Mouse (Mus musculus) ES-Bruce4 (cell line): ENCODE data around the gene Hectd4. TPM values are rescaled to one million over a fixed set of nuclear protein-coding genes. Genes with fewer than 3 reads are reported as not detected.

Source experiments
- H3K27ac ChIP-seq: 2 replicates; pipeline ENCODE4 v1.5.1; 2012; ENCODE audit warnings: low read length, inconsistent platforms; ENCODE audit not compliant: insufficient read depth
- H3K27me3 ChIP-seq: 2 replicates; pipeline ENCODE4 v1.6.1; 2012; ENCODE audit warnings: mild to moderate bottlenecking, low read length, inconsistent platforms; ENCODE audit not compliant: control insufficient read depth, poor library complexity, insufficient read depth, severe bottlenecking
- H3K36me3 ChIP-seq: 2 replicates; pipeline ENCODE4 v1.6.1; 2012; ENCODE audit warnings: inconsistent platforms, mild to moderate bottlenecking, low read length, moderate library complexity; ENCODE audit not compliant: control insufficient read depth, poor library complexity, insufficient read depth, severe bottlenecking
- H3K4me1 ChIP-seq: one replicate; pipeline ENCODE4 v1.8.1; 2011; ENCODE audit warnings: low read length; ENCODE audit not compliant: control insufficient read depth, insufficient read depth
- H3K4me3 ChIP-seq: 2 replicates; pipeline ENCODE4 v1.5.1; 2011; ENCODE audit warnings: low read depth, mild to moderate bottlenecking, low read length
- H3K9ac ChIP-seq: 2 replicates; pipeline ENCODE4 v1.6.1; 2012; ENCODE audit warnings: low read depth, mild to moderate bottlenecking, inconsistent platforms; ENCODE audit not compliant: poor library complexity, severe bottlenecking
- H3K9me3 ChIP-seq: replicated peaks from 2 replicates; pipeline ENCODE4 v1.6.1; 2012; ENCODE audit warnings: mild to moderate bottlenecking, low read length, inconsistent platforms; ENCODE audit not compliant: control insufficient read depth, poor library complexity, insufficient read depth, severe bottlenecking
- CTCF ChIP-seq: IDR thresholded peaks from one replicate; pipeline ENCODE4 v1.8.1; 2011; ENCODE audit warnings: low read depth, low read length
- EP300 ChIP-seq: IDR thresholded peaks from 2 replicates; pipeline ENCODE4 v1.6.1; 2011; ENCODE audit warnings: low read depth, low read length; ENCODE audit not compliant: insufficient read depth
- POLR2A ChIP-seq: IDR thresholded peaks from one replicate; pipeline ENCODE4 v1.8.1; 2011; ENCODE audit warnings: low read length; ENCODE audit not compliant: insufficient read depth
- polyA plus RNA-seq: library from polyadenylated mRNA; stranded (reverse); fragments of >200 nt; gene quantifications from 2 replicates; pipeline ENCODE4 v1.2.4, GENCODE M21; 2011; ENCODE audit warnings: low read depth; ENCODE audit not compliant: missing spikeins, insufficient read depth, insufficient read length

Hectd4 gene
- polyA plus RNA-seq, 1 experiment, result 15.9 TPM

DNA sequence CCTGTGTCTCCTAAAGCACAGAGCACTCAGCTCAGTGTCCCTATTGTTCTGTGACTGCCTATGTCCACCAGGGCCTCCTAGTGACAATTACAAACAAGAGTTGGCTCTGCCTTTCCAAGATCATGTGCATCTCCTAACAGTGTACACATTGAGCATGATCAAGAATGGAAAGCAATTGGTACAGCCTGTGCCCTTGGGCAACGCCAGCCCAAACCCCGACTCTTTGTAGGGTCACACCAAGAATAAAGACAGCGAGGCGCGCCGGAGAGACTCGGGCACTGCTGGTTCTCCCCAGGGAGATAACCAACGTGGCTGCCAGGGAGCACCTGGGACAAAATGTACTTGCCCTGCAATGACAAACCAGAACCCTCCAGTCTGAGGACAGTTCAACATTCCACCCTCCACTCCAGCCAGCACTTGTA, 32.4 kb upstream of the Hectd4 start:
- no peak overlapping the region for H3K9ac ChIP-seq
- no peaks in the 10 kb centered on the region for H3K4me1 ChIP-seq
- H3K9me3 ChIP-seq, result no peaks in the 10 kb centered on the region
- no peaks in the 10 kb centered on the region for H3K27me3 ChIP-seq
- no peaks in the 10 kb centered on the region for H3K36me3 ChIP-seq
- H3K4me3 ChIP-seq, result no peak overlapping the region
- TF ChIP-seq CTCF (no peak), POLR2A (no peak), EP300 (no peak)
- H3K27ac ChIP-seq, result no peak overlapping the region

DNA sequence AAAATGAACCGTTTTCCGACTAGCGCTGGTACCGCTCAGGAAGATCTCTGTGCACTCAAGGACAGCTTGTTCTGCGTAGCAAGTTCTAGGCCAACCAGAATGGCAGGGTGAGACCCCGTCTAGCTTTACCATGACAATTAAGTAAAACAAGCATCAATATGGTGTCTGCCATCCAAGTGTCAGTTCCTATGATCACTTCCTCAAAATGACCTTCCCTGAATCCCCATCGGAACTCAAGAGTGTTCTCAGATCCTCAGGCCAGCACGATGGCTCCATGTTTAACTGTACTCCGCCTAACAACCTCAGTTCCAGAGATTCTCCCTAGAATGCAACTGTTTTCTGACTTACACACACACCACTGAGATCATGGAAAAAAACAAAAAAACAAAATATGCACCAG, 31.8 kb upstream of the Hectd4 start:
- no peaks in the 10 kb centered on the region for H3K36me3 ChIP-seq
- no peaks in the 10 kb centered on the region for H3K4me1 ChIP-seq

DNA sequence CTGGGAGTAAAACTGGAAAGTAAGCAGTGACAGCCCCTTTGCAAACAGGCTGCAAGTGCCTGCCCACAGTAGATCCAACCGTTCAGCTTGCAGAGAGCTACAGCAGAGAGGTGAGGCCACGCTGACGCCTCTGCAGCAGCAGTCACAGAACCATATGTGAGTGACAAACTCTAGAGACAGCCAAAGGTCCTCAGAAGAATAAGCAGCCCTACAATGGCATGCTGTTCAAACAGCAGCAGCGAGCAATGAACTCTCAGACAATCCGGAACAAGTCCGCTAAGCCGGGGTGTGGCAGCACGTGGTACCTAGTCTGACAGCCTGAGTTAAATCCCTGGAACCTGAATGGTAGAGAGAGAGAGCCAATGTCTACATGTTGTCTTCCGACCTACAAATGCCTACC, 30.8 kb upstream of the Hectd4 start:
- no peak for TF ChIP-seq POLR2A
- Histone ChIP-seq H3K36me3 (no peaks in the 10 kb centered on the region), H3K4me3 (no peak overlapping the region), H3K4me1 (no peaks in the 10 kb centered on the region), H3K9me3 (no peaks in the 10 kb centered on the region), H3K9ac (no peak overlapping the region), H3K27me3 (no peaks in the 10 kb centered on the region), H3K27ac (no peak overlapping the region)

More for the DNA sequence above, 31.8 kb upstream of the Hectd4 start:
- Histone ChIP-seq H3K27ac (no peak overlapping the region), H3K4me3 (no peak overlapping the region), H3K27me3 (no peaks in the 10 kb centered on the region), H3K9ac (no peak overlapping the region), H3K9me3 (no peaks in the 10 kb centered on the region)
- no peak for TF ChIP-seq EP300
- no peak for TF ChIP-seq CTCF

DNA sequence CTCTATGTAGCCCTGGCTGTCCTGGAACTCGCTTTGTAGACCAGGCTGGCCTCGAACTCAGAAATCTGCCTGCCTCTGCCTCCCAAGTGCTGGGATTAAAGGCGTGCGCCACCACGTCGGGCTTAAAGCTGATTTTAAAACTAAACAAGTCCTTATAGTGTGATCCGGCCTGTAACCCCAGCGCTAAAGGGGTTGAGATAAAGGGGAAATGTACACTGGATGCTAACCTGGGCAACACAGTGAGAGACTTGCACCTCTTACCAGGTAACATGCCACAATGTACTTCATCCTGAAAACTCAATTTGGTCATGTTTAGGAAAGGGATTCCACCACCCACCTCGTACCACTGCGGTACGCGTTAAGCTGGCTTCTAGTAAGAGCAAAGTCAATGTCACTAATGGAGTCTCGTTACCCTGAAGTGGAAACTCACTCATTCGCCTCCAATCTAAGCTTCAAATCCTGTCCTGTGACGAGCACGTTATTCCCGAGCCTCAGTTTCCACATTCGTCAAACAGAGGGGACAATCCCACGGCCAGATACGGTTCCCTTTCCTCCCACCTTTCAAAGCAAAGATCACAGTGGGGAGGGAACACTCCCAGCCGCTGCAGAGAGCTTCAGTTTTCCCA, 29.7 kb upstream of the Hectd4 start:
- H3K9me3 ChIP-seq, result no peaks in the 10 kb centered on the region
- TF ChIP-seq EP300 (no peak), CTCF (no peak), POLR2A (no peak)
- H3K4me1 ChIP-seq, result no peaks in the 10 kb centered on the region
- peak overlapping the region; percentile 94 for H3K4me3 ChIP-seq
- H3K27ac ChIP-seq, result no peak overlapping the region
- H3K36me3 ChIP-seq, result no peaks in the 10 kb centered on the region
- no peaks in the 10 kb centered on the region for H3K27me3 ChIP-seq
- H3K9ac ChIP-seq, result peak overlapping the region; percentile 97

DNA sequence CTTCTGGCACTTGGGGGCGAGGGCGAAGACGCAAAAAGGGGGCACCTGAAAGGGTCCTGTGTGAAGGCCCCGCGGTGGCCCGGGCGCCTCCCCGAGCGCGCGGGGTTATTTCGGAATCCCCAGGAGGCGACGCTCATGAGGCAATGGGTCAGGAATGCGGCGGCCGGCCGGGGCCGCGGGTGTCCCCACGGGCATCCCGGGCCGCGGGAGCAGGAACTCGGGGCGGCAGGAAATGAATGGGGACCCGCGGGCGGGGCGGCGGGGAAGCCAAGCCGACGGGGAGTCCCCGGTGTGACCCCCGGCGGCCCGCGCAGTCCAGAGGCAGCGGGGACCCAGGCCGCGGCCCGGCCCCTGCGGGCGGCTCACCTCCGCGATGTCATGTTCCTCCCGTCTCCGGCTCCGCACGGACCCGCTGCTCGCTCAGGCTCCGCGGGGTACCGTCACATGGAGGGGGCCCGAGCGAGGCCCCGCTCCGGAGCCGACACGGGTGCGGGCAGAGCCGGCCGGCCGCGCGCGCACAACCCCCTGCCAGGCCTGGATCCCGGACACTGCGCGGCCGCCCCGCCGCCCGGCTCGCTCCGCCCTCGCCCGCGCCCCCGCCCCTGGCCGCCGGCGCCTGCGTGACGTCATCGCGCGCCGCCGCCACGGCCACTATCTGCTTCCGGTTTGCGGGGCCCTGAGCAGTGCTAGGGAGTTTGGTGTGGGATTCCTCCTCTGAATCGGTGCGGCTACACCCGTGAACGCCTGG, 29.0 kb upstream of the Hectd4 start, which contains the start of gene Ptpn11:
Gene Ptpn11 (minus strand): TSS at position 562 of the 748 bp plus-strand sequence.
- no peaks in the 10 kb centered on the region for H3K9me3 ChIP-seq
- peak within 1 kb of the TSS; percentile 97 for H3K9ac ChIP-seq
- no peaks in the 10 kb centered on the region for H3K4me1 ChIP-seq
- no peaks in the 10 kb centered on the region for H3K36me3 ChIP-seq
- no peaks in the 10 kb centered on the region for H3K27me3 ChIP-seq
- H3K27ac ChIP-seq, result peak within 1 kb of the TSS; percentile 59; the same call in 1 of the 2 replicates
- TF ChIP-seq POLR2A (peak; percentile 65), CTCF (no peak), EP300 (no peak)
- peak within 1 kb of the TSS; percentile 100 for H3K4me3 ChIP-seq

DNA sequence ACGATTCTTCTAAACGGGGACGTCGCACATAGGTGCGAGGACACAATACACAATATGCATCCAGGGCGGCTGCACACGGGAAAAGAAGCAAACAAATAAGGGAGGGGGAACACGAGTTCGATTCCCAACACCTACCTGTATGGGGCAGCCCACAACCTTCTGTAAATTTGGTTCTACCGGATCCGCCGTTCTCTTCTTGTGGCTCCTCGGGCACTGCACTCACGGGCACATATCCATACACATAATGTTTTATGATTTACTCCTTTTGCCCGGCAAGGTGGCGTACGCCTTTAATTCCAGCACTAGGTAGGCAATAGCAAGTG, 28.5 kb upstream of the Hectd4 start:
- H3K36me3 ChIP-seq, result no peaks in the 10 kb centered on the region
- TF ChIP-seq POLR2A (no peak), EP300 (no peak), CTCF (no peak)
- peak overlapping the region; percentile 97 for H3K9ac ChIP-seq
- peak overlapping the region; percentile 59; the same call in 1 of the 2 replicates for H3K27ac ChIP-seq
- H3K4me1 ChIP-seq, result no peaks in the 10 kb centered on the region
- H3K27me3 ChIP-seq, result no peaks in the 10 kb centered on the region
- no peaks in the 10 kb centered on the region for H3K9me3 ChIP-seq
- peak overlapping the region; percentile 100 for H3K4me3 ChIP-seq
